Mouse (Mus musculus) testis, adult 2 months (tissue): ENCODE measurements around the gene Tmem141.

ENCODE experiments used
- CTCF ChIP-seq: fragments of 200-500 bp; IDR thresholded peaks from 2 replicates; pipeline ENCODE4 v1.5.1; 2012; ENCODE audit warnings: low read depth, mild to moderate bottlenecking, inconsistent platforms, low read length, moderate library complexity; ENCODE audit not compliant: control insufficient read depth, insufficient read depth, insufficient replicate concordance
- POLR2A ChIP-seq: fragments of 200-500 bp; IDR thresholded peaks from 2 replicates; pipeline ENCODE4 v1.6.1; 2012; ENCODE audit warnings: low read depth, mild to moderate bottlenecking, inconsistent platforms, low read length, moderate library complexity; ENCODE audit not compliant: control insufficient read depth

DNA sequence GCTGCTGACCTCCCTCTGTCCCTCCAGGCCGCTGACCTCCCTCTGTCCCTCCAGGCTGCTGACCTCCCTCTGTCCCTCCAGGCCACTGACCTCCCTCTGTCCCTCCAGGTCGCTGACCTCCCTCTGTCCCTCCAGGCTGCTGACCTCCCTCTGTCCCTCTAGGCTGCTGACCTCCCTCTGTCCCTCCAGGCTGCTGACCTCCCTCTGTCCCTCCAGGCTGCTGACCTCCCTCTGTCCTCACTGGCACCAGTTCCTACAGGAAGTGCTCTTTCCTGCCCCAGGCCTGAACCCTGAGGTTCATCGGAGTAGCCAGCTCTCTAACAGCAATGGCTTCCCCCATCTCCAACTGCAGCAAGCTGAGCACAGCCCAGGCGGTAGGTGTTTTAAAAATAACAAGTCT lies 6.9 kb upstream of the Tmem141 start:
- no peak for TF ChIP-seq CTCF
- TF ChIP-seq POLR2A: no peak
